Mouse (Mus musculus): ENCODE results near the gene Rab21.

Gene Rab21

GRCm38 (mm10) chr10:115315473-115316171 is at the start of gene Rab21:
Gene Rab21, minus strand, starts transcription at chr10:115315594.
- CTCF ChIA-PET = interaction anchor here (0.7 kb wide), 1 partner anchor 18 kb away, joined by 3 read pairs; no protein-coding TSS in a partner anchor

GRCm38 (mm10) chr10:115363151-115363550 is 47.8 kb upstream of the Rab21 start:
- CTCF ChIA-PET = interaction anchor here (1.7 kb wide), 1 partner anchor 21 kb away, joined by 5 read pairs; the partner anchor contains the start of gene Thap2

GRCm38 (mm10) chr10:115362623-115362964 is 47.2 kb upstream of the Rab21 start:
- CTCF ChIA-PET = interaction anchor here (0.5 to 1.7 kb wide), 2 partner anchors 21 to 24 kb away, joined by 3 to 5 read pairs; partner anchors contain the start of gene Thap2

- CTCF ChIA-PET = interaction anchor here (0.5 to 1.7 kb wide), 2 partner anchors 22 to 24 kb away, joined by 3 to 5 read pairs; partner anchors contain the start of gene Thap2
Measured at GRCm38 (mm10) chr10:115361840-115362622, 46.6 kb upstream of the Rab21 start, which contains the start of gene Tmem19. Gene Tmem19, minus strand, starts transcription at chr10:115362501.

DNA sequence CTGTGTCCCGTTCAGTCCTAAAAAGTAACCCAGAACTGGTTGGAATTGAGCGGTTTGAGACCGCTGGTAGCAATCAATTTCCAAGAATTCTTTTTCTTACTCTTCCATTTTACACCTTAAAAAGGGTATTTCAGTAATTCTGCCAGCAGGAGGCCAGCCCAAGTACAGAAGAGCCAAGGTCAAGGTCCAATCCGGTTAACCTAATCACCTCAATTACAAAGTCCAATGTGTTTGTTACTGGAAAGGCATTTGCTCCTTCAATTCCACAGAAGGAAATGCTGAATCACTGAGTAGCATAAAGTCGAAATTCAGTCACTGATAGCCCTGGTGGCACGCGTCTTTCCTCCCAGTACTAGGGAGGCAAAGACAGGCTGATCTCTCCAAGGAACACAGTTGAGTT is 43.7 kb upstream of the Rab21 start:
- CTCF ChIA-PET = no interaction called here

GRCm38 (mm10) chr10:115358216-115358919 is 43.0 kb upstream of the Rab21 start:
- CTCF ChIA-PET = no interaction called here

GRCm38 (mm10) chr10:115356106-115356505 is 40.7 kb upstream of the Rab21 start:
- CTCF ChIA-PET = interaction anchor here (0.7 kb wide), 1 partner anchor 37 kb away, joined by 3 read pairs; no protein-coding TSS in a partner anchor

- CTCF ChIA-PET = interaction anchor here (0.7 kb wide), 1 partner anchor 22 kb away, joined by 5 read pairs; no protein-coding TSS in a partner anchor
Measured at GRCm38 (mm10) chr10:115355016-115355415, 39.6 kb upstream of the Rab21 start.

- CTCF ChIA-PET = no interaction called here
Measured at GRCm38 (mm10) chr10:115354553-115354952, 39.2 kb upstream of the Rab21 start.

DNA sequence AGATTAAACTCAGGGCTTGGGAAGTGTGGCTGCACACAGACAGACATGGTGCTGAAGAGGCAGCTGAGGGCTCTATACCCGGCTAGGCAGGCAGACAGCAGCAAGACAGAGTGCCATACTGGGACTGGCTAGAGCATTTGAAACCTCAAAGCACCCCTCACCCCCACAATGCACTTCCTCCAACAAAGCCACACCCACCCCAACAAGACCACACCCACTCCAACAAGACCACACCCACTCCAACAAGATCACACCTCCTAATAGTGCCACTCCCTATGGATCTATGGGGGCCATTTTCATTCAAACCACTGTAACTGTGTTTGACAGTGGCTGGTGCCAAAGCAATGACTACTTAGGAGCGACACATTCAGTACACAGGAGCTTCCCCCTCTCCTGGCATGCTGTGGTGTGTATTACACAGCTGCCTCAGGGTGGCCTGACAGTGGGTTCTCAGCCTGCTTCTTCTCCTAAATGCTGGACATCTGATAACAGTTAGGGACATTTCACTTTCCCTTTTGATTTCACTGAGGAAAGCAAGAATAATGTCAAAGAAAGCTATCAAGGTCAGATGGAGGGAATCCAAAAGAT is 35.5 kb upstream of the Rab21 start:
- CTCF ChIA-PET = no interaction called here

GRCm38 (mm10) chr10:115349509-115349908 is 34.1 kb upstream of the Rab21 start:
- CTCF ChIA-PET = no interaction called here

GRCm38 (mm10) chr10:115349029-115349428 is 33.6 kb upstream of the Rab21 start:
- CTCF ChIA-PET = no interaction called here

DNA sequence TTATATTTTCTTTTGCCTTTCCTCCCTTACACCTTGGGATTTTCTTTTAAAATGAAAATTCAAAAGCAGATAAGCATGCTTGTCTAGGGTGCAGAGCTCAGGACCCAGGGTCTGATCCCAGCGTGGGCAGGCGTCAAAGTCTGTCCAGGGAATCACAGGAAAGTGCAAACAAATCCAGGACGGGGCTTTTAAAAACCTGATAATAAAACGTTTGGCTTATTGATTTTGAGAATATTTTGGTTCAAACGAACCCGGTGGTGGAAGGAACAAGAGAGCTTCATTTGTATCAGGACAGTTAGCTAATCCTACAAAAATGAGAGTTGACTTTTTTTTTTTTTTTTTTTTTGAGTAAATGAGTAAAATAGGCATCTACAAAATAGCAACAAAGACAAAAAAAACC is 32.7 kb upstream of the Rab21 start:
- CTCF ChIA-PET = no interaction called here

DNA sequence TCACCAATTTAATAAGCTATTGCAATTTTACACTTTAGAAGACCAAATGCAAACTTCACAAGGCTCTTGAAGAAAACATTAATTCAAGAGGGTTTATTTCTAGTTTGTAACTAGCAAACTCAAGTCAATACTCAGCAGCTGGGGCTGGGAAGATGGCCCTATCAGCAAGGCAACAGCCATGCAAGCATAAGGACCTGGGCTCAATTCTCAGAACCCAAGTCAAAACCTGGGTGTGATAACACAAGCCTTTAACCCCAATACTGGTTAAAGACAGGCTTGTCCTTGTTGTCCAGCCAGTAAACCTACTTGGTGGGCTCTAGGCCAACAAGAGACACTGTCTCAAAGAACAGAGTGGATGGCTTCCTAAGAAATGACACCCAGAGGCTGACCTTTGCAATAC is 31.1 kb upstream of the Rab21 start:
- CTCF ChIA-PET = no interaction called here

DNA sequence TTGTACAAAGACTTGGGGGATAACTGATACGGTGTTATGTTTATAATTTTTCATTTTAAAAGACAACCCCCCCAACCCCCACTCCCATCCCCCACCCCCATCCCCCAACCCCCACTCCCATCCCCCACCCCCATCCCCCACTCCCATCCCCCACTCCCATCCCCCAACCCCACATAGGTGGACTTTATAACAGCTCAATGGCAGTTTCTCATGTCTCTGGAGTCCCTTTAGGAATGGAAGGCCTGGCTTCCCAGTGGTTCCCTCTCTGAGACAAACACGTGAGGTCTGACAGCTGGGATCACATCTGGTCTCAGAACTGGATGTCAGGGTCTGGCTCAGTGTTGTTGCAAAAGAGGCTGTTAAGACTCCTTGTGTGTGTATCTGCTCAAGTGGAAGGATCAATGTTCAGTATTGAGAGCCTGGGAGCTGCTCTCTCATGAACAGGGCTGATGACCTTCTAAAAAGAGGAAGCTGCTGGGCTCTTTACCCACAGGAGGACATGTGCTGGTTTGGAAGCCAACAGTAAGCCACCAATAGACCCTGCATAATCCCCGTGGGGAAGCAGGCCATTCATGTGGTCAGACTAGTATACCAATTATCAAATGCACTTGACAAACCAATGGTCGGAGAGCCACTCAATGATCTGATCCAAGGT is 27.5 kb upstream of the Rab21 start:
- CTCF ChIA-PET = interaction anchor here (0.5 kb wide), 2 partner anchors 69 to 782 kb away, joined by 3 to 5 read pairs; no protein-coding TSS in a partner anchor

DNA sequence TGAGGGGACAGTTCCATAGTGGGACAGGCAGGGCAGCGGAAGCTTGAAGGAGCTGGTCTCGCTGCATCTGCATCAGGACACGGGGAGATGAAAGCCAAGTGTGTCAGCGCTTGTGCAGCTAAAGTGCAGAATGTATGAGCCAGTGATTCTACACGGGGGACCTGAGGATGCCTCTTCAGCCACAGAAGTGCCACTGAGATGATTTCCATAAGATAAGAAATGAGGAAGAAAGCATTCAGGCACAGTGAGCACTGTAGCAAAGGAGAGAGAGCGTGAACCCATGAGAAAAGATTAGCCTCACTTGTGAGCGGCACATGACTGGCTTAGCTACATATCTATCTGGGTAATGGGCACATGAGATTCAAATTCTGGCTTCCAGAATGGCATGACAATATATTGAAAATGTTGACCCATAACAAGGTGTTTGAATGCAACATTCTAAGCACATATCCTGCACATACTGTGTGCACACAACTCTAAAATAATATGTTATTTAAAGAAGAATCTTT is 24.5 kb upstream of the Rab21 start:
- CTCF ChIA-PET = no interaction called here

GRCm38 (mm10) chr10:115336901-115337300 is 21.5 kb upstream of the Rab21 start:
- CTCF ChIA-PET = no interaction called here

DNA sequence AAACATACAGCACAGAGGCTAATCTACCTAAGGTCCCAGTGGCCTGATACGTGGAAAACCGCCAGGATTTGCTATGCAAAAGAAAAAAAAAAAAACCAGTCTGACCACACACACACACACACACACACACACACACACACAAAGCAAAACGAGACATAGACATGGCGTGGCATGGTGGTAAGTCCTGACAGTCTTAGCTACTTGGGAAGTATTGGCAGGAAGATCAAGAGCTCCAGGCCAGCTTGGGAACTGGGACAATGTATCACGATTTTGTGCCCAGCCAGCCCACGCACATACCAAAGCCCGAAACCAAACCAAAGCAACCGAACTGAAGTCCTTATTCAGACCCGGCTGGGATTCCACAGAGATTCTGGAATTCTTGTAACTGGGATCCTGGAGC is 18.1 kb upstream of the Rab21 start:
- CTCF ChIA-PET = interaction anchor here (0.6 kb wide), 1 partner anchor 17 kb away, joined by 3 read pairs; no protein-coding TSS in a partner anchor

DNA sequence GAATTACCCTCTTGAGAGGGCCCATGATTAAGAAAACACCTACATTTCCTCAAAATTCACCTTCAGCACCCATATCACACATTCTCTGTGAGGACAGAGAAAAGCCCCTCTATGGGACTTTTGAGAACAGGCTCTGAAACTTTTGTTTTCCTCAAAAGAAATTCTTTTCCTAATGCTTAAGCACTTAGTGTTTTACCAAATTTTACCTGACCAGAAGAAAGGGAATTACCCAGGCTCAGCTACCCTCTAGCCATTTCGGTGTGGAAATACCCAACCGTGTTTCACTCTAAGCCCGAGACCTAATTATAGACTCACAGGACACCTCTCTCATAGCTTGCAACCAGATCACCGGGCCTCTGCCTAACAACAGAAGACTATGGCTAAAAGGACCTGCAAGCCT is 17.6 kb upstream of the Rab21 start:
- CTCF ChIA-PET = no interaction called here

GRCm38 (mm10) chr10:115332420-115332952 is 17.1 kb upstream of the Rab21 start:
- CTCF ChIA-PET = interaction anchor here (0.8 kb wide), 1 partner anchor 12 kb away, joined by 3 read pairs; no protein-coding TSS in a partner anchor
